Mouse (Mus musculus): ENCODE data around the gene Hcrtr2. TPM values are rescaled to one million over a fixed set of nuclear protein-coding genes. Genes with fewer than 3 reads are reported as not detected.

The Hcrtr2 gene
- polyA plus RNA-seq (2015; fragmentation: Nextera tagmentation; extraction: Ambion mirVana), result 0.06 TPM in 1 of 2 replicates, not detected in the other

GRCm38 (mm10) chr9:76323756-76324155 lies at the start of gene Hcrtr2:
Hcrtr2 (minus strand) TSS chr9:76323856.
- DNase-seq (ENCODE audit: low spot score) (no peak), ATAC-seq (no peak)
- 0 out of 2 replicates have a peak, but pooled peaks cover 6% of the 10 kb centered on the region for H3K27me3 ChIP-seq (replicated peaks; ENCODE audit: insufficient read depth, low read length)
- 71% methylated on average over 6 of the region's 6 CpGs for WGBS
- peak within 1 kb of the TSS; percentile 61 for H3K4me2 ChIP-seq (replicated peaks; ENCODE audit: low read depth, low read length)
- no peak within 1 kb of the TSS for H3K9ac ChIP-seq (replicated peaks; ENCODE audit: low read depth)
- TF ChIP-seq EP300 (IDR thresholded peaks at IDR 0.05) (no peak), CTCF (IDR thresholded peaks at IDR 0.05) (no peak)
- no peaks in the 10 kb centered on the region for H3K36me3 ChIP-seq (ENCODE audit: insufficient read depth, low read length)
- H3K27ac ChIP-seq (ENCODE audit: low read length), result no peak within 1 kb of the TSS
- H3K4me1 ChIP-seq (ENCODE audit: insufficient read depth, low read depth, low read length), result no peaks in the 10 kb centered on the region
- H3K9me3 ChIP-seq (ENCODE audit: low read length), result no peaks in the 10 kb centered on the region
- H3K4me3 ChIP-seq (ENCODE audit: low read depth, low read length), result peak within 1 kb of the TSS; percentile 32

GRCm38 (mm10) chr9:76364874-76365273 lies 41.2 kb upstream of the Hcrtr2 start:
- 67% methylated on average over 6 of the region's 6 CpGs for WGBS
- Histone ChIP-seq H3K27me3 (replicated peaks; ENCODE audit: insufficient read depth, low read length) (no peaks in the 10 kb centered on the region), H3K4me2 (replicated peaks; ENCODE audit: low read depth, low read length) (no peak overlapping the region), H3K9me3 (ENCODE audit: low read length) (no peaks in the 10 kb centered on the region), H3K4me3 (ENCODE audit: low read depth, low read length) (no peak overlapping the region), H3K27ac (ENCODE audit: low read length) (no peak overlapping the region), H3K4me1 (ENCODE audit: insufficient read depth, low read depth, low read length) (no peaks in the 10 kb centered on the region), H3K36me3 (ENCODE audit: insufficient read depth, low read length) (no peaks in the 10 kb centered on the region), H3K9ac (replicated peaks; ENCODE audit: low read depth) (no peak overlapping the region)
- TF ChIP-seq EP300 (IDR thresholded peaks at IDR 0.05), result no peak
- TF ChIP-seq CTCF (IDR thresholded peaks at IDR 0.05), result no peak
- ATAC-seq (no peak), DNase-seq (ENCODE audit: low spot score) (no peak)

- Histone ChIP-seq H3K4me3 (ENCODE audit: low read depth, low read length) (no peak overlapping the region), H3K36me3 (ENCODE audit: insufficient read depth, low read length) (no peaks in the 10 kb centered on the region), H3K4me1 (ENCODE audit: insufficient read depth, low read depth, low read length) (no peaks in the 10 kb centered on the region), H3K9ac (replicated peaks; ENCODE audit: low read depth) (no peak overlapping the region), H3K27ac (ENCODE audit: low read length) (no peak overlapping the region), H3K27me3 (replicated peaks; ENCODE audit: insufficient read depth, low read length) (no peaks in the 10 kb centered on the region), H3K9me3 (ENCODE audit: low read length) (no peaks in the 10 kb centered on the region), H3K4me2 (replicated peaks; ENCODE audit: low read depth, low read length) (no peak overlapping the region)
- TF ChIP-seq EP300 (IDR thresholded peaks at IDR 0.05), result no peak
- TF ChIP-seq CTCF (IDR thresholded peaks at IDR 0.05), result no peak
- ATAC-seq (no peak), DNase-seq (ENCODE audit: low spot score) (no peak)
Observed at GRCm38 (mm10) chr9:76360374-76360773, 36.7 kb upstream of the Hcrtr2 start.

- 54% methylated on average over 3 of the region's 3 CpGs for WGBS
- no peak overlapping the region for H3K4me3 ChIP-seq (ENCODE audit: low read depth, low read length)
- H3K27ac ChIP-seq (ENCODE audit: low read length), result no peak overlapping the region
- no peak for DNase-seq (ENCODE audit: low spot score)
- H3K4me2 ChIP-seq (replicated peaks; ENCODE audit: low read depth, low read length), result no peak overlapping the region
- no peaks in the 10 kb centered on the region for H3K9me3 ChIP-seq (ENCODE audit: low read length)
- no peaks in the 10 kb centered on the region for H3K4me1 ChIP-seq (ENCODE audit: insufficient read depth, low read depth, low read length)
- no peaks in the 10 kb centered on the region for H3K27me3 ChIP-seq (replicated peaks; ENCODE audit: insufficient read depth, low read length)
- H3K36me3 ChIP-seq (ENCODE audit: insufficient read depth, low read length), result no peaks in the 10 kb centered on the region
- no peak overlapping the region for H3K9ac ChIP-seq (replicated peaks; ENCODE audit: low read depth)
- no peak for TF ChIP-seq EP300 (IDR thresholded peaks at IDR 0.05)
- TF ChIP-seq CTCF (IDR thresholded peaks at IDR 0.05), result no peak
- ATAC-seq, result no peak
Observed at GRCm38 (mm10) chr9:76352346-76352745, 28.7 kb upstream of the Hcrtr2 start.

- ATAC-seq, result no peak
- 87% methylated on average over 1 of the region's 1 CpGs for WGBS
- DNase-seq (ENCODE audit: low spot score), result no peak
- no peak overlapping the region for H3K4me3 ChIP-seq (ENCODE audit: low read depth, low read length)
- H3K36me3 ChIP-seq (ENCODE audit: insufficient read depth, low read length), result no peaks in the 10 kb centered on the region
- no peak for TF ChIP-seq EP300 (IDR thresholded peaks at IDR 0.05)
- no peak for TF ChIP-seq CTCF (IDR thresholded peaks at IDR 0.05)
- no peaks in the 10 kb centered on the region for H3K9me3 ChIP-seq (ENCODE audit: low read length)
- H3K27me3 ChIP-seq (replicated peaks; ENCODE audit: insufficient read depth, low read length), result no peaks in the 10 kb centered on the region
- no peak overlapping the region for H3K27ac ChIP-seq (ENCODE audit: low read length)
- no peak overlapping the region for H3K4me2 ChIP-seq (replicated peaks; ENCODE audit: low read depth, low read length)
- no peaks in the 10 kb centered on the region for H3K4me1 ChIP-seq (ENCODE audit: insufficient read depth, low read depth, low read length)
- H3K9ac ChIP-seq (replicated peaks; ENCODE audit: low read depth), result no peak overlapping the region
Observed at GRCm38 (mm10) chr9:76347298-76347697, 23.6 kb upstream of the Hcrtr2 start.

GRCm38 (mm10) chr9:76331081-76331480 lies 7.4 kb upstream of the Hcrtr2 start:
- no peak overlapping the region for H3K4me3 ChIP-seq (ENCODE audit: low read depth, low read length)
- no peak for DNase-seq (ENCODE audit: low spot score)
- no peak overlapping the region for H3K9ac ChIP-seq (replicated peaks; ENCODE audit: low read depth)
- H3K9me3 ChIP-seq (ENCODE audit: low read length), result no peaks in the 10 kb centered on the region
- H3K27ac ChIP-seq (ENCODE audit: low read length), result no peak overlapping the region
- whole genome bisulfite sequencing, result 64% methylated on average over 1 of the region's 1 CpGs
- H3K4me1 ChIP-seq (ENCODE audit: insufficient read depth, low read depth, low read length), result no peaks in the 10 kb centered on the region
- ATAC-seq, result no peak
- H3K36me3 ChIP-seq (ENCODE audit: insufficient read depth, low read length), result no peaks in the 10 kb centered on the region
- no peak overlapping the region for H3K4me2 ChIP-seq (replicated peaks; ENCODE audit: low read depth, low read length)
- TF ChIP-seq EP300 (IDR thresholded peaks at IDR 0.05) (no peak), CTCF (IDR thresholded peaks at IDR 0.05) (no peak)
- H3K27me3 ChIP-seq (replicated peaks; ENCODE audit: insufficient read depth, low read length), result no peaks in the 10 kb centered on the region

GRCm38 (mm10) chr9:76323186-76323701 lies 412 bp downstream of the Hcrtr2 start:
- Histone ChIP-seq H3K27me3 (replicated peaks; ENCODE audit: insufficient read depth, low read length) (0 out of 2 replicates have a peak, but pooled peaks cover 6% of the 10 kb centered on the region), H3K27ac (ENCODE audit: low read length) (no peak overlapping the region), H3K4me1 (ENCODE audit: insufficient read depth, low read depth, low read length) (no peaks in the 10 kb centered on the region), H3K4me2 (replicated peaks; ENCODE audit: low read depth, low read length) (peak overlapping the region; percentile 61), H3K36me3 (ENCODE audit: insufficient read depth, low read length) (no peaks in the 10 kb centered on the region), H3K9ac (replicated peaks; ENCODE audit: low read depth) (no peak overlapping the region), H3K4me3 (ENCODE audit: low read depth, low read length) (peak overlapping the region; percentile 32), H3K9me3 (ENCODE audit: low read length) (no peaks in the 10 kb centered on the region)
- TF ChIP-seq CTCF (IDR thresholded peaks at IDR 0.05), result no peak
- no peak for TF ChIP-seq EP300 (IDR thresholded peaks at IDR 0.05)
- ATAC-seq (no peak), DNase-seq (ENCODE audit: low spot score) (peak; percentile 7)
- 1% methylated on average over 29 of the region's 29 CpGs for WGBS

All from lung, postnatal 0 days (tissue).